Mouse (Mus musculus): Measurements from ENCODE around the gene Dnmt3l. TPM values are rescaled to one million over a fixed set of nuclear protein-coding genes. Genes with fewer than 3 reads are reported as not detected.

Dnmt3l gene
- total and polyA plus RNA-seq, 2 experiments from 2014 or later = not detected

GRCm38 (mm10) chr10:78005791-78006438, 35.8 kb upstream of the Dnmt3l start:
- no peak for DNase-seq (ENCODE audit: low spot score)
- no peak for TF ChIP-seq CTCF (IDR thresholded peaks at IDR 0.05)
- Histone ChIP-seq H3K4me1 (ENCODE audit: insufficient read depth, low read length) (peaks cover 22% of the 10 kb centered on the region), H3K9me3 (ENCODE audit: low read length) (no peaks in the 10 kb centered on the region), H3K4me2 (ENCODE audit: low read depth, low read length, poor library complexity, severe bottlenecking) (no peak overlapping the region), H3K4me3 (ENCODE audit: low read depth, low read length) (no peak overlapping the region), H3K27me3 (ENCODE audit: insufficient read depth, low read length) (no peaks in the 10 kb centered on the region), H3K9ac (replicated peaks; ENCODE audit: low read length, poor library complexity, severe bottlenecking) (no peak overlapping the region), H3K36me3 (ENCODE audit: insufficient read depth, low read length) (peaks cover 21% of the 10 kb centered on the region), H3K27ac (ENCODE audit: low read depth, low read length) (no peak overlapping the region)
- ATAC-seq (ENCODE audit: low FRiP score) = no peak
- WGBS = 91% methylated on average over 4 of the region's 4 CpGs

- H3K36me3 ChIP-seq (ENCODE audit: insufficient read depth, low read length) = peaks cover 9% of the 10 kb centered on the region; the same call in 1 of the 2 replicates
- ATAC-seq (ENCODE audit: low FRiP score) = no peak
- DNase-seq (ENCODE audit: low spot score) = no peak
- TF ChIP-seq CTCF (IDR thresholded peaks at IDR 0.05) = no peak
- no peak overlapping the region for H3K27ac ChIP-seq (ENCODE audit: low read depth, low read length)
- no peak overlapping the region for H3K4me2 ChIP-seq (ENCODE audit: low read depth, low read length, poor library complexity, severe bottlenecking)
- H3K4me1 ChIP-seq (ENCODE audit: insufficient read depth, low read length) = peaks cover 22% of the 10 kb centered on the region
- no peaks in the 10 kb centered on the region for H3K27me3 ChIP-seq (ENCODE audit: insufficient read depth, low read length)
- WGBS = 62% methylated on average over 7 of the region's 7 CpGs
- peak overlapping the region; percentile 77; the same call in 1 of the 2 replicates for H3K9ac ChIP-seq (replicated peaks; ENCODE audit: low read length, poor library complexity, severe bottlenecking)
- H3K4me3 ChIP-seq (ENCODE audit: low read depth, low read length) = no peak overlapping the region
- H3K9me3 ChIP-seq (ENCODE audit: low read length) = no peaks in the 10 kb centered on the region
Observed at GRCm38 (mm10) chr10:78007203-78007602, 34.5 kb upstream of the Dnmt3l start.

- DNase-seq (ENCODE audit: low spot score) = no peak
- Histone ChIP-seq H3K4me2 (ENCODE audit: low read depth, low read length, poor library complexity, severe bottlenecking) (peak overlapping the region; percentile 81), H3K36me3 (ENCODE audit: insufficient read depth, low read length) (peaks cover 3% of the 10 kb centered on the region; the same call in 1 of the 2 replicates), H3K4me1 (ENCODE audit: insufficient read depth, low read length) (peaks cover 22% of the 10 kb centered on the region), H3K27me3 (ENCODE audit: insufficient read depth, low read length) (no peaks in the 10 kb centered on the region), H3K9ac (replicated peaks; ENCODE audit: low read length, poor library complexity, severe bottlenecking) (peak overlapping the region; percentile 77), H3K9me3 (ENCODE audit: low read length) (no peaks in the 10 kb centered on the region), H3K4me3 (ENCODE audit: low read depth, low read length) (peak overlapping the region; percentile 81), H3K27ac (ENCODE audit: low read depth, low read length) (no peak overlapping the region)
- ATAC-seq (ENCODE audit: low FRiP score) = no peak
- 73% methylated on average over 3 of the region's 3 CpGs for WGBS
- no peak for TF ChIP-seq CTCF (IDR thresholded peaks at IDR 0.05)
Observed at GRCm38 (mm10) chr10:78008169-78008568, 33.6 kb upstream of the Dnmt3l start.

- H3K4me2 ChIP-seq (ENCODE audit: low read depth, low read length, poor library complexity, severe bottlenecking) = peak overlapping the region; percentile 81
- H3K36me3 ChIP-seq (ENCODE audit: insufficient read depth, low read length) = peaks cover 3% of the 10 kb centered on the region; the same call in 1 of the 2 replicates
- H3K9me3 ChIP-seq (ENCODE audit: low read length) = no peaks in the 10 kb centered on the region
- H3K4me3 ChIP-seq (ENCODE audit: low read depth, low read length) = peak overlapping the region; percentile 81
- TF ChIP-seq CTCF (IDR thresholded peaks at IDR 0.05) = peak; percentile 79
- ATAC-seq (ENCODE audit: low FRiP score) (peak; percentile 96), DNase-seq (ENCODE audit: low spot score) (peak; percentile 94)
- H3K27ac ChIP-seq (ENCODE audit: low read depth, low read length) = peak overlapping the region; percentile 83
- WGBS = under 1% methylated on average over 59 of the region's 59 CpGs
- H3K9ac ChIP-seq (replicated peaks; ENCODE audit: low read length, poor library complexity, severe bottlenecking) = peak overlapping the region; percentile 77
- peaks cover 22% of the 10 kb centered on the region for H3K4me1 ChIP-seq (ENCODE audit: insufficient read depth, low read length)
- H3K27me3 ChIP-seq (ENCODE audit: insufficient read depth, low read length) = no peaks in the 10 kb centered on the region
Observed at GRCm38 (mm10) chr10:78009184-78009944, 32.4 kb upstream of the Dnmt3l start.

GRCm38 (mm10) chr10:78009945-78010293, 31.8 kb upstream of the Dnmt3l start, which contains the start of gene Pfkl:
TSS of gene Pfkl (minus strand) at chr10:78010083.
- Histone ChIP-seq H3K27me3 (ENCODE audit: insufficient read depth, low read length) (no peaks in the 10 kb centered on the region), H3K36me3 (ENCODE audit: insufficient read depth, low read length) (no peaks in the 10 kb centered on the region), H3K27ac (ENCODE audit: low read depth, low read length) (peak within 1 kb of the TSS; percentile 83), H3K9ac (replicated peaks; ENCODE audit: low read length, poor library complexity, severe bottlenecking) (peak within 1 kb of the TSS; percentile 77), H3K4me2 (ENCODE audit: low read depth, low read length, poor library complexity, severe bottlenecking) (peak within 1 kb of the TSS; percentile 81), H3K9me3 (ENCODE audit: low read length) (no peaks in the 10 kb centered on the region), H3K4me1 (ENCODE audit: insufficient read depth, low read length) (peaks cover 22% of the 10 kb centered on the region), H3K4me3 (ENCODE audit: low read depth, low read length) (peak within 1 kb of the TSS; percentile 81)
- DNase-seq (ENCODE audit: low spot score) (no peak), ATAC-seq (ENCODE audit: low FRiP score) (no peak)
- TF ChIP-seq CTCF (IDR thresholded peaks at IDR 0.05) = no peak
- under 1% methylated on average over 9 of the region's 9 CpGs for whole genome bisulfite sequencing

- peak overlapping the region; percentile 24; the same call in 1 of the 2 replicates for H3K4me2 ChIP-seq (ENCODE audit: low read depth, low read length, poor library complexity, severe bottlenecking)
- H3K9ac ChIP-seq (replicated peaks; ENCODE audit: low read length, poor library complexity, severe bottlenecking) = no peak overlapping the region
- peaks cover 22% of the 10 kb centered on the region for H3K4me1 ChIP-seq (ENCODE audit: insufficient read depth, low read length)
- ATAC-seq (ENCODE audit: low FRiP score) (no peak), DNase-seq (ENCODE audit: low spot score) (no peak)
- no peak overlapping the region for H3K27ac ChIP-seq (ENCODE audit: low read depth, low read length)
- no peaks in the 10 kb centered on the region for H3K36me3 ChIP-seq (ENCODE audit: insufficient read depth, low read length)
- no peak for TF ChIP-seq CTCF (IDR thresholded peaks at IDR 0.05)
- 16% methylated on average over 10 of the region's 10 CpGs for WGBS
- no peaks in the 10 kb centered on the region for H3K27me3 ChIP-seq (ENCODE audit: insufficient read depth, low read length)
- no peak overlapping the region for H3K4me3 ChIP-seq (ENCODE audit: low read depth, low read length)
- no peaks in the 10 kb centered on the region for H3K9me3 ChIP-seq (ENCODE audit: low read length)
Observed at GRCm38 (mm10) chr10:78010335-78010734, 31.4 kb upstream of the Dnmt3l start.
